Mouse (Mus musculus) liver, embryonic 16.5 days (tissue): ENCODE results near the gene Esrrg. TPM values are rescaled to one million over a fixed set of nuclear protein-coding genes. Genes with fewer than 3 reads are reported as not detected.

Experiments used
- ATAC-seq: fragments of 200-750 bp; cut with Nextera tagmentation; 2 replicates; pipeline ENCODE4 v1.8.0; 2017; ENCODE audit warnings: low read depth, mild to moderate bottlenecking, moderate number of reproducible peaks, moderate library complexity
- H3K27ac ChIP-seq: fragments of 300-500 bp; sonication (generic); 2 replicates; pipeline ENCODE4 v1.5.1; 2014; ENCODE audit warnings: mild to moderate bottlenecking, low read length
- H3K27me3 ChIP-seq: fragments of 300-500 bp; sonication (generic); 2 replicates; pipeline ENCODE4 v1.6.1; 2014; ENCODE audit warnings: low read depth, low read length, mixed read lengths; ENCODE audit not compliant: control insufficient read depth, insufficient read depth
- H3K36me3 ChIP-seq: fragments of 300-500 bp; sonication (generic); 2 replicates; pipeline ENCODE4 v1.6.1; 2014; ENCODE audit warnings: mild to moderate bottlenecking; ENCODE audit not compliant: control insufficient read depth, insufficient read depth
- H3K4me1 ChIP-seq: fragments of 300-500 bp; sonication (generic); 2 replicates; pipeline ENCODE4 v1.6.1; 2014; ENCODE audit warnings: low read depth, low read length, mixed read lengths; ENCODE audit not compliant: control insufficient read depth
- H3K4me2 ChIP-seq: fragments of 300-500 bp; sonication (generic); 2 replicates; pipeline ENCODE4 v1.6.1; 2014; ENCODE audit warnings: low read depth, low read length, mixed read lengths
- H3K4me3 ChIP-seq: fragments of 300-500 bp; sonication (generic); 2 replicates; pipeline ENCODE4 v1.5.1; 2014; ENCODE audit warnings: low read depth, mild to moderate bottlenecking, low read length
- H3K9ac ChIP-seq: fragments of 300-500 bp; sonication (generic); 2 replicates; pipeline ENCODE4 v1.6.1; 2014; ENCODE audit warnings: low read depth, low read length
- H3K9me3 ChIP-seq: fragments of 300-500 bp; sonication (generic); replicated peaks from 2 replicates; pipeline ENCODE4 v1.6.1; 2016; ENCODE audit warnings: low read length; ENCODE audit not compliant: control insufficient read depth
- WGBS: fragments of 180-500 bp; shearing (Covaris S2); extraction: QIAGEN DNeasy Blood & Tissue Kit; methylation state at CpG from one replicate; pipeline ENCODE4 v1.1.7; 2014; ENCODE audit not compliant: insufficient replicate concordance; 5-methylcytosine and 5-hydroxymethylcytosine counted together
- polyA plus RNA-seq: library from polyadenylated mRNA; unstranded; fragments of >200 nt; fragmentation: Nextera tagmentation; extraction: Ambion mirVana; gene quantifications from 2 replicates; pipeline ENCODE4 v1.2.1, GENCODE M21; 2015

Esrrg gene
- polyA plus RNA-seq, 1 experiment from 2014 or later, result 0.19 TPM

DNA sequence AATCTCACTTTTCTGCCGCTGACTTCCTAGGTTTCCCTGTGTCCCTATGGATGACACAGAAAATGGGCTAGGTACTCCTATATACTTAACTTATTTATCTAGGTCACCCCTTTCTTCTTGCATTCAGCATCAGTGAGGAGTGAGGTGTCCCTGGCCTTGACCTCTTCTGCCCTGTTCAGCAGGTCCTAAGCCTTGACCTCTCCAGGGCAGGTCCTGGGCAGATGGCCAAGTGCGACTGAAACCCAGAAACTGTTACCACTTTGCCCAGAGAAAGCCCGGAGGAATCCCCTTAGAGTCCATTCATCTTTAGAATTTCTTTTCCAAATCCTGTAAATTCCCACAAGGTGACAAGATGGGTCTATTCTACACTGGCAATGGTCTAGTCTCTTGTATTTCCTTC is 201.0 kb downstream of the Esrrg start:
- H3K27ac ChIP-seq, result no peak overlapping the region
- H3K27me3 ChIP-seq, result no peaks in the 10 kb centered on the region
- H3K4me1 ChIP-seq, result no peaks in the 10 kb centered on the region
- 70% methylated on average over 3 of the region's 3 CpGs for WGBS
- no peak overlapping the region for H3K4me2 ChIP-seq
- no peak for ATAC-seq
- H3K36me3 ChIP-seq, result no peaks in the 10 kb centered on the region
- H3K4me3 ChIP-seq, result no peak overlapping the region
- no peaks in the 10 kb centered on the region for H3K9me3 ChIP-seq
- no peak overlapping the region for H3K9ac ChIP-seq

DNA sequence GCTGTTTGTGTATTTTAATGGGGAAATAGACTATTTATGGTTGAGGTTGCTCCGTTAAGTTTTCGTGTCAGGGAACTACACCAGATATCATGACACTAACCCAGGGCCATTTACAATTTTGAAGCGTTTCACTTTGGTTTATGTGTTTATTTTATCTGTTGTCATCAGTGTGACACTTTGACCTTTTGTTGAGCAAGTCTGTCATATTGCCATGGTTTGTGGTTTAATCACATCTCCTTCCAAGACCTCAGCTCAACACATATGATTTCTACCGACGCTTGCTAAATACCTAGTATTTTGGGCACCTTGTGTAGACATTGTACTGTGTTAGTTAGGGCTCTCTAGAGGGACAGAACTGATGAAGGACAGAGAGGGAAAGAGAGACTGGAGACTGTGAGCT is 210.8 kb downstream of the Esrrg start:
- ATAC-seq, result no peak
- Histone ChIP-seq H3K36me3 (no peaks in the 10 kb centered on the region), H3K27me3 (no peaks in the 10 kb centered on the region), H3K9ac (no peak overlapping the region), H3K4me2 (no peak overlapping the region), H3K4me1 (no peaks in the 10 kb centered on the region), H3K4me3 (no peak overlapping the region), H3K9me3 (no peaks in the 10 kb centered on the region), H3K27ac (no peak overlapping the region)
- WGBS, result 66% methylated on average over 5 of the region's 5 CpGs

DNA sequence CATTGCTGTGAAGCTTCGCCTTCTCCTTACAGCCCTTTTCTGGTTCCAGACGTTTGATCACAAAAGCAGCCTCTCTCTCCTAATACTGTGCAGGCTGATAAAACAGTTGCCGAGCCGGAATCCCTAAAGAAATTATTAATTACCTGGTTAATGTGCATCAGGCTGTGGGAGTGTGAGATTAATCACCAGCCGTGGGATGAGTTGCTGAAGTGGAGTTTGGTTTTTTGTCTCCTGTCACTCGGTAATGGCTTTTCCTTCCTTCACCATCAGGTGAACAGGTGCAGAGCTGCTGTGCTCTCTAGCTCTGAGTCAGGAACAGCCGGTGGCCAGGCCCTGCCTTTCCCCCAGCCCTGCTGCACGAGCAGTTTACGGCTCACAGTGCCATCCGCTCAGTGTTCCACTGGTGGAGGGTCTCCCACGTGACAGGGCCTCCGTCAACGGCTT is 212.8 kb downstream of the Esrrg start:
- Histone ChIP-seq H3K4me2 (no peak overlapping the region), H3K36me3 (no peaks in the 10 kb centered on the region), H3K9me3 (no peaks in the 10 kb centered on the region), H3K27ac (no peak overlapping the region), H3K9ac (no peak overlapping the region), H3K4me1 (no peaks in the 10 kb centered on the region), H3K27me3 (no peaks in the 10 kb centered on the region), H3K4me3 (no peak overlapping the region)
- ATAC-seq, result no peak
- WGBS, result 67% methylated on average over 13 of the region's 13 CpGs

DNA sequence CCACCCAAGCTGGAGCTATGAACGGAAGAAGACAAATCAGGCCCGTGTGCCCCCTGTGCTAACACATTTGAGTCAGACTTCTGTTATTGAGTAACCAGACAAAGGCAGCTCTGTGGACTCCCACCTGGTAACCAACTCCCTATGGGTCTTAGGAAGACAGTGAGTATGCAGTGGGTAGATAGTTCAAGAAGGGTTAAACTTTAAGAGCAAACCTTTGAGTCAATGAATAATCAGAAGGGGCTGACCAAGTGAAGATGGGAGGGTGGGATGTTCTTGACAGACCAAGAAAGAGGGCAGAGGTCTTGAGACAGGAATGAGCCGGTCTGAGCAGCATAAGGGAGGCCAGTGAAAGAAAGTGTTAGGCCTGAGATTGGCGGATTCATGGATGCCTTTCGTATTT is 214.8 kb downstream of the Esrrg start:
- Histone ChIP-seq H3K9ac (no peak overlapping the region), H3K27ac (no peak overlapping the region), H3K4me1 (no peaks in the 10 kb centered on the region), H3K27me3 (no peaks in the 10 kb centered on the region), H3K36me3 (no peaks in the 10 kb centered on the region), H3K4me3 (no peak overlapping the region), H3K4me2 (no peak overlapping the region), H3K9me3 (no peaks in the 10 kb centered on the region)
- 57% methylated on average over 5 of the region's 5 CpGs for WGBS
- ATAC-seq, result no peak

DNA sequence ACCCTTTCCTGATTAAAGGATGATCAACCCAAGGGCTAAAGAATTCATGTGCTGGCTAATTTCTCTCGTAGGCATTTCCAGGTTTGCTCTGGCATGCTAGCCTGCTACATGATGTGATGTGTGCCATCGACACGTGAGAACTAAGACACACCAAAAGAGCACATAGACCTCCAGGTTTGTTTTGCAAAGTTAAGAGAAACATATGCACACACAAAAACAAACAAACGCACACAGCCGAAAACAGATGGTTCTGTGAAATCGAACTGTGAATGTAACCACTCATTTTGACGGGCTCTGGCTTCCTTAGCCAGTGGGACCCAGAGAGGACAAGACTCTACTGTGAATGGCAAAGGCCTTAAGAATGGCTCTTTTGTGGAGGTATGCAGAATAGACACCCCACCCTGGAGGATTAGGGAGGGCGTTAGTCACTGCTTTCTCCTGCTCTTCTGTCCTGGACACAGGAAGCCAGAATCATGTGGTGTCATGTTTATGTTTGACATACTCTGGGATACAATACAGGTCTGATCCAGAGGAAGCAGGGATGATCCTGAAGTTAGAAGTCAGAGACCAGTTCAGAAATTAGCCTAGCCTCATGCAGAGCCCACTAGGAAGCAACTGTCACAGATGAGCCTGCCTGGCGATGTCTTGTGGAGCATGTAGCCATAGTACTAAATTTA is 217.0 kb downstream of the Esrrg start:
- no peak overlapping the region for H3K4me3 ChIP-seq
- 62% methylated on average over 9 of the region's 9 CpGs for WGBS
- no peaks in the 10 kb centered on the region for H3K4me1 ChIP-seq
- no peak for ATAC-seq
- H3K9ac ChIP-seq, result no peak overlapping the region
- no peak overlapping the region for H3K27ac ChIP-seq
- H3K27me3 ChIP-seq, result no peaks in the 10 kb centered on the region
- H3K9me3 ChIP-seq, result no peaks in the 10 kb centered on the region
- H3K4me2 ChIP-seq, result no peak overlapping the region
- H3K36me3 ChIP-seq, result no peaks in the 10 kb centered on the region

DNA sequence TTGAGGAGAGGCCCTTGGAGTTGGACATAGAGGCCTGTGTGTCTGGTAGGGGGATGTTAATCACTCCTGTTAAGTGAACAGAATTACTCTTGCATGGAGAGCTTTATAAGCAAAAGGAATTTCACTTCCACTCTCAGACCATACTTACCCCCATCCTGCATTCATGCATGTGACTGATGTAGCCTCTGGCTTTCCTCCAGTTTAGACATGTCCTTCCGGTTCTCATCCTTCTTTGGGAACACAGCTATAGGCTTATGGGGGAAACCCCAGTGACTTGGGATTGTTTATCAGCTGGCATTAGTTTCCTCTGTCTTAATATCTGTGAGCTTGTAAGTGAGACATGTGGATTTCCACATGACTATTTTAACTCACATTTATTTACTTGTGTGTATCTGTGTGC is 217.5 kb downstream of the Esrrg start:
- H3K27ac ChIP-seq, result no peak overlapping the region
- H3K36me3 ChIP-seq, result no peaks in the 10 kb centered on the region
- H3K4me2 ChIP-seq, result no peak overlapping the region
- 76% methylated on average over 1 of the region's 1 CpGs for WGBS
- H3K9ac ChIP-seq, result no peak overlapping the region
- no peaks in the 10 kb centered on the region for H3K27me3 ChIP-seq
- ATAC-seq, result no peak
- H3K9me3 ChIP-seq, result no peaks in the 10 kb centered on the region
- no peaks in the 10 kb centered on the region for H3K4me1 ChIP-seq
- no peak overlapping the region for H3K4me3 ChIP-seq

DNA sequence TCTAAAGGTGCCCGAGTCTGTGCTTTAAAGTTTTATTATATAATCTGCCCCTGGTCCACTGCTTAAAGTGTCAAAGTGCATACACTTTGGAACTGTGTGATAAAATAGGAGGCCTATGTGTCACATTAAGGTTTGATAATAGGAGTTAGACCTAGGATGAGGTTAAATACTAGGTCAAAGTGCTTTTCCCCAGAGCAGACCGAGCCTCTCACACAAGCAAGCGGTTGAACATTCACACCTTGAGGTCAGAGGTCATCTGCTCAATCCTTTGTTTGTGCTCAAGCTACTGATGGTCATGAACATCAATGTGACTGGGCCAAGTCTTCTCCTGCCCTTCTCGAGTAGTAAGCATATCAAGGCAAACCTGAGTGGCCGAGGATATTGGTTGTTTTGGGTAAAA is 218.3 kb downstream of the Esrrg start:
- no peaks in the 10 kb centered on the region for H3K4me1 ChIP-seq
- no peaks in the 10 kb centered on the region for H3K27me3 ChIP-seq
- ATAC-seq, result no peak
- WGBS, result 54% methylated on average over 5 of the region's 5 CpGs
- H3K4me3 ChIP-seq, result no peak overlapping the region
- H3K9ac ChIP-seq, result no peak overlapping the region
- H3K9me3 ChIP-seq, result no peaks in the 10 kb centered on the region
- H3K36me3 ChIP-seq, result no peaks in the 10 kb centered on the region
- H3K4me2 ChIP-seq, result no peak overlapping the region
- H3K27ac ChIP-seq, result no peak overlapping the region

DNA sequence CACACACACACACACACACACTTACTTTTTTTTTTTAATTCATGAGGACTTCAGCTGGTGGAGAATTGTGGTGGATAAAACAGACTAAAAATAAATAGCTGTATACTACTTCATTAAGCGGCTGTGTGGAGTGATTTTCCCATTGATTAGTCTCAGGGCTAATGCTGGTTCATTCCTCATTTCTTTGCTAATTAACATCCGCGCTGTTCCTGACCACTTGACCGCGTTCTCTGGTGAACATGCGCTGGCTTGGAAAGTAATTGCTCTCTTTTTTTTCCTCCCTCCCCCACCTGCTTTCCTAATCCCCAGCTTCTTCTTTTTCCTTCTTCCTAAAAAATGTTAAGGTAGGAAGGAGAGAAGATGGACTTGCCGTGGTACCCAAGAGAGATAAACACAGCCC is 222.3 kb downstream of the Esrrg start:
- Histone ChIP-seq H3K9me3 (no peaks in the 10 kb centered on the region), H3K4me2 (no peak overlapping the region), H3K27ac (no peak overlapping the region), H3K4me1 (no peaks in the 10 kb centered on the region), H3K36me3 (no peaks in the 10 kb centered on the region), H3K27me3 (no peaks in the 10 kb centered on the region), H3K4me3 (no peak overlapping the region), H3K9ac (no peak overlapping the region)
- 79% methylated on average over 7 of the region's 7 CpGs for WGBS
- no peak for ATAC-seq

DNA sequence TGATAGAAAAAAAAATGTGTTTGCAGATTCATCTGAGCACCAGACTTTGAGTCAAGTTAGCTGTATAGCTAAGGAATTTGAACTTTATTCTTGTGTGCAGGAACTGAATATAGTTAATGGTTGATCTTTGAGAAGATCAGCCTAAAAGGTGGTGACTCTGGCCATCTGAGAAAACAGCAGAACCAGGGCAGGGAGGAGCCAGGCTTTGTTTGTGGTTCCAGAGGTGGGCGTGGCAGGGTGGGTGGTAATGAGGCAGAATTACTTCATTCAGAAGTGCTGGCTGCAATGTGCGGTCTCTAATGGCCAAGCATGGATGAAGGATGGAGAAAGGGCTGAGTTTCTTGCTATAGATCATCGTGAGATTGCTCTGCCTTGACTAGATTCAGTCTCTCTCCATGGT is 224.3 kb downstream of the Esrrg start:
- ATAC-seq, result peak; percentile 61
- Histone ChIP-seq H3K27me3 (no peaks in the 10 kb centered on the region), H3K9me3 (no peaks in the 10 kb centered on the region), H3K4me1 (no peaks in the 10 kb centered on the region), H3K9ac (no peak overlapping the region), H3K36me3 (no peaks in the 10 kb centered on the region), H3K4me3 (no peak overlapping the region), H3K27ac (no peak overlapping the region), H3K4me2 (no peak overlapping the region)
- 28% methylated on average over 3 of the region's 3 CpGs for WGBS
